Mouse (Mus musculus) G1E-ER4 (cell line): Measurements from ENCODE around the gene Smg6. TPM values are rescaled to one million over a fixed set of nuclear protein-coding genes. Genes with fewer than 3 reads are reported as not detected.

ENCODE experiments used
- GATA1 ChIP-seq: IDR thresholded peaks from one replicate; pipeline ENCODE4 v1.8.0; 2012; ENCODE audit warnings: low read length, inconsistent platforms
- polyA plus RNA-seq: library from polyadenylated mRNA; stranded (reverse); fragments of >175 nt; gene quantifications from 2 replicates; pipeline ENCODE4 v1.2.3, GENCODE M21; 2012

Smg6 gene
- polyA plus RNA-seq, 1 experiment, result 60.6 TPM

DNA sequence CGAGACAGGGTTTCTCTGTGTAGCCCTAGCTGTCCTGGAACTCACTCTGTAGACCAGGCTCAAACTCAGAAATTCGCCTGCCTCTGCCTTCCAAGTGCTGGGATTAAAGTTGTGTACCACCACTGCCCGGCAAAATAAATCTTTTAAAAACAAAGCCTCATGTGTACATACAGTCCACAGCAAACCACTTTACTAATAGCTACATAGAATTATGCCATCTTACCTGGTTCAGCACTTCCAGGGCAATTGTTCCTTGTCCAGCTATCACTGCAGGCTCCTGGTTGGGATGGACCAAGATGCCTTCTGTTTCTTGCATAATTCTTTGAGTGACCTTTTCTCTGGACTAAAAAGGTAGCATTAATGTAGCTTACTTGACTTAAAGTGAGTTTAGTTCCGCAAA, 15.6 kb upstream of the Smg6 start:
- no peak for TF ChIP-seq GATA1

DNA sequence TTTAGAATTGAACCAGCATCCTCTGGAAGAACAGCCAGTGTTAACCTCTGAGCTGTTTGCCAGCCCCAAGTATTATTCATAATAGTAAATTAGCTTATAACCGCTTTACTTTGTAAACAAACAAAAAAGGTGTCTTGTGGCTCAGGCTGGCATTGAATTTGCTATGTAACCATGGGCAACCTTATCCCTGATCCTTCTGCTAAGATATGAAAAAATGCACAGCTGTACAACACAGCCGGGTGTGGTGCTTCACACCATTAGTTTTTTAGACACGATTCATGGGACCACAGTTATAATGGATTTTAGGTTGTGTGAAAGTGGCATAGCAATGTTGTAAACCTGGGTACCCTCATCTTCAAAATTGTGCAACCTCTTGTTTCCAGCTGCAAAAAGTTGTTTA, 13.1 kb upstream of the Smg6 start:
- TF ChIP-seq GATA1, result no peak

DNA sequence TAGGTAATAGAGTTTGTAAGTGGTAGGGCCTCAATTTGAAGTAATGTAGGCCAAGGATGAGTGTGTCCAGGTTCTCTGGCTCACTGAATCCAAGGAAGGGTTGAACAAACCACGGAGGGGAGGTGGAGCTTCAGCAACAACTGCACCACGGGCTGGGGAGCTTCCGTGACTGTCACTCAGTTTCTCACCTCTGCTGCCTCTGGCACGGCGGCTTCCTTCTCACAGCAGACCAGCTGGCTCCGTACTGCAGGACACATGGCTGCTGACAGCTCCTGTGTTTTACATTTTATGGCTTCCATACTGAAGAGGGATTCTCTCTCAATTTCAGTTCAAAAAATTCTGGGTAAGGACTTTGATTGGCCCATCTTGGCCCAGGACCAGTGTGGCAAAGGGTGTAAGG, 6.4 kb upstream of the Smg6 start:
- TF ChIP-seq GATA1, result no peak

DNA sequence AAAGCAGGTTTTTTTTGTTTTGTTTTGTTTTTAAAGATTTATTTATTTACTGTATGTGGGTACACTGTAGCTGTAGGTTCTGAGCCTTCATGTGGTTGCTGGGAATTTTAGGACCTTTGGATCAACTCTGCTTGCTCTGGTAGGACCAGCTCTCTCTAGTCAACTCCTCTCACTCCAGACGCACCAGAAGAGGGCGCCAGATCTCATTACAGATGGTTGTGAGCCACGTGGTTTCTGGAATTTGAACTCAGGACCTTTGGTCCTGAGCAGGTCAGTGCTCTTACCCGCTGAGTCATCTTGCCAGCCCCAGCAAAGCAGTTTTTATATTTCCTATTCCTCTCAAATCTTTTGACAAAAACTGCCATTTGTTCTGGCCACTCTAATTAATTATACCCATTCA, 1.5 kb upstream of the Smg6 start:
- TF ChIP-seq GATA1, result no peak

DNA sequence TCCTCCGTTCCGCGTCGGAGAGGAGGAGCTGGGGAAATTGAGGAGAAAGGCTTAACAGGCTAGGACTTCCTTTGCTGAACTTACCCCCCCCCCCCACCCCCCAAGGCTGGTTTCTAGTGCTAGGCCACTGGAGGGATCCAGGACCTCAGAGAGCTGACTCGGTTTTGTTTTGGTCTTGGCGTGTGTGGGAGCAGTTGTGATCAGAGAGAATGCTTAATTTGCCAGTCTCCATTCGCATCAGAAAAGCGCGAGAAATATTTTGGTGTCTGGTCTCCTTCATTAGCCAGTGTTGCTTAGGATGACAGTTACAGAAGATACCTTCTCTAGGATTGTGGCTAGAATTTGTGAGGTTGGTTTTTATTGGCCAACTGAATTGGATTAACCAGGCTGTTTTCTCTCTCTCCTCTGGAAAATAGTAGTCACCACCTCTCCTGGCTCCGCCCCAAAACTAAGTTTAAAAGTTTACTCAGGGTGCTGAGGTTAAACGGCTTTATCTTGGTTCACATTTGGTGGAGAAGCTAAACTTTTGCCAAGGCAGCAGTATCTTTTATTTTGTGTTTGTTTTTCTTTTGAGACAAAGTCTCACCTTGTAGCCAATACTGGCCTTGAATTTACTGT, 874 bp downstream of the Smg6 start:
- no peak for TF ChIP-seq GATA1

DNA sequence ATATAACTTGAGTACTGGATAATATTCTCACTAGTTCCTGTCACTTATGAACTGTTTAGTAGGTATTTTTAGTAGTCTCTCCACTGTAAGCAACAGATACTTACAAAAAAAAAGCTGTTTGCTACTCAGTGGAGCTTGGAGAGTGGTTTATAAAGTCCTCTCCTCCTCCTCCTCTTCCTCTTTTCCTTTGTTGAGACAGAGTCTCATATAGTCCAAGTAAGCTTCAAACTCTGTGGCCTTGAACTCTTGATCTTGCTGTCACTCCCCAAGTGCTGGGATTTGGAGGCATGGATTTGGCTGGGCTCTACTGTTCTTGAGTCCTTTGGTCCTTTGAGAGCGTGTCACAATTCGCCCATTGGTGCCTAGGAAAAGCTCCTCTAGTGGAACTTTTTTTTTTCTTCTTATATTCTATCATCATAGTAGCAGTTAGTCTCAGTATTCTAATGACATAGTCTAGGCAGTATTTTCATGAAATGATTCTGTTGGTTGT, 1.7 kb downstream of the Smg6 start:
- no peak for TF ChIP-seq GATA1

DNA sequence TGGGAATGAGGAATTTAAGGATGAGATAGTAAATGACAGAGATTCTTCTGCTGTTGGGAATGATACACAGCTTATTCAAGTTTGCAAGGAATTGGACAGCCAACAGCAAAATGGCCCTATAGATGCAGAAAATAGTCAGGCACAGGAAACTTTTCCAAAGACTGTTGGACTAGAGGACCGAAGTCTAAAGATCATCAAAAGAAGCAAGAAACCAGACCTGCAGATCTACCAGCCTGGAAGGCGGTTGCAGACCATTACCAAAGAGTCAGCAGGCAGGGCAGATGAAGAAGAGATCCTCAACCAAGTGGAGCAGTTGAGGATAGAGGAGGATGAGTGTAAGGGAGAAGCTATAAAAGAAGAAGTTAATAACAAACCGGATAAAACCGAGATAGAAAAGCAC, 3.5 kb downstream of the Smg6 start:
- TF ChIP-seq GATA1, result no peak

DNA sequence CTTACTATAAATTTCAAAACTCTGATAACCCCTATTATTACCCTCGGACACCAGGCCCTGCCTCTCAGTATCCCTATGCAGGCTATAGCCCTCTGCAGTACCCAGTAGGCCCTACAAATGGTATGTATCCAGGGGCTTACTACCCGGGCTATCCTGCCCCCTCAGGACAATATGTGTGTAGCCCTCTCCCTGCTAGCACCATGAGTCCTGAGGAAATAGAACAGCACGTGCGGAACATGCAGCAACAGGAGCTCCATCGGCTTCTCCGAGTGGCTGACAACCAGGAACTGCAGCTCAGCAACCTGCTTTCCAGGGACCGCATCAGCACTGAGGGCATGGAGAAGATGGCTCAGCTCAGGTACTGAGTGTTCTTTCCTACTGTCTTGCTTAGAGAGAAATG, 4.8 kb downstream of the Smg6 start:
- no peak for TF ChIP-seq GATA1

DNA sequence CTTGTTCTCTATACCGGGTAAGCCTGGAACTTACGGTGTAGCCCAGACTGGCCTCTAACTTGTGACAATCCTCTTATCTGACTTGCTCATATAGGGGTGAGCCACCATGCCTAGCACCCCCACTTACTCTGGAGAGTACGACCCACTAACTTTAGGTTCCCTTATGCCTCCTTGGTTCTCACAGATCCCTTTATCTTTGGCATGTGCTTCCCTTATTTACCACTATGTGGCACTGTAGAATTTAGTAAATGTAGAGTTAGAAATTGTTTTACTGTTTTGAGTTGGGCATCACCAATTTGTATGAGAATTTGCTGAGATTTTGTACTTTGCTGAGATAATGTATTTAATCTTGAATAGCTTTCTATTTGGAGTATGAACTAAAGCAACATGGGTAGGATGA, 20.7 kb downstream of the Smg6 start:
- no peak for TF ChIP-seq GATA1

DNA sequence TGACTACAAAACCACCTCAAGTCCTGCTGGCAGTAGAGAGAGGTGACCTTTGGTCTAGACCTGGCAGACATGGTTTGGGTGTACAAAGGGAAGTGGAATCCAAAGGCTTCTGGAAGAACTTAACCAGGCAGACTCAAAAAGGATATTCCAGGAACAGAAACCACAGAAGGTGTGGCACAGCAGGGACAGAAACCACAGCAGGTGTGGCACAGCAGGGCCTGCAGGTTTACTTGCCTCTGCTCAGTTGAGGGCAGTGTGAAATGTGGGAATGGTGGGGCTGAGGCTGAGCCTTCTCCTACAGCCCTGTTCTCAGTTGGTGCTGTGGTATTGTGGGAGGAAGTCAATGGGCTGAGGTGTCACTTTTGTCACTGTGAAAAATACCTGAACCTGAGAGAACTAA, 29.3 kb downstream of the Smg6 start:
- no peak for TF ChIP-seq GATA1

DNA sequence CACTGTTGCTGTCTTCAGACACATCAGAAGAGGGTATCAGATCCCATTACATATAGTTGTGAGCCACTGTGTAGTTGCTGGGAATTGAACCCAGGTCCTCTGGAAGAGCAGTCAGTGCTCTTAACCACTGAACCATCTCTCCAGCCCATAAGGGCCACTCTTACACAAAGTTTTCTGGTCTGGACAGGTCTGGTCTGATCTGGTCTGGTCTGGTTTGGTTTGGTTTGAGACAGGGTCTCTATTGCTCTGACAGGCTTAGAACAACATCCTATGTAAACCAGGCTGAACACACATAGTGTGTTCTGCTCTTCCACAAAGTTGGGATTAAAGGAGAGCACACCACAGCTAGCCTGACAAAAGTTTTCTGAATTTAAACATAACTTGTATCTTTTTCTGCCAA, 30.4 kb downstream of the Smg6 start:
- TF ChIP-seq GATA1, result no peak

DNA sequence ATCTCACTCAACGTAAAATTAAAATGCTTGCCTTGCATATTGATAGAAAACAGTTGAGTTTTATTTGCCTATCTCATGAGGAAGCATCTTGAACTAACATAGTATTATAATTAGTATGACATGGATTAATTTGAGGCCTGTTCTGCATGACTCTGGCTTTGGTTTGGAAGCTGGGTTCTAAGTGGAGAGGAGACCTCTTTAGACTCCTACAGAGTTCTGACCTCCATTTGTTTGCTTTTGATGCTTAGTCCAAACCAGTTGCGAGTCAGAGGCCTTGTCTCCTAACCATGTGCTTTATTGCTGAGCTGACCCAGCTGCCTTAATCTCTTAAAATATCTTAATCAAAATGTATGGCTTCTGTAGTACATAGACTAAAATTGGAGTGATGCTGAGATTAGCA, 32.0 kb downstream of the Smg6 start:
- no peak for TF ChIP-seq GATA1

DNA sequence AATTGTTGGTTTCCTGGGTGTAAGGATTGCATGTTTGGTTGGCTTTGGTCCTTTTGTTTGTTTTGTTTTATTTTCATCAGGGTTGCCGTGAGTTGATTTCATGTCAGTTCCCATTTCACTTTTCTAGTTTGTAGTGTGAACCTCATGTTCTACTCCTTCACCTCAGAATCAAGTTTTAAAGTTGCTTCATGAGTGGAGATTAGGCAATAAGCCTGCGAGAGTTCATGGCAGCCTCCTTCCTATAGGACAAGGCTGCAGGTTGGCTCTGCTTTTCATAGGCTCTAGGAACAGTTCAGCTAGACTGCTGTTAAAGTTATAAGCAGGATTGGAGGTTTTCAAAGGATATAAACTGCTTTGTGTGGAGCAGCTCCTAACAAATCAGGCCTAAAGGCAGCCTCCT, 33.9 kb downstream of the Smg6 start:
- no peak for TF ChIP-seq GATA1

DNA sequence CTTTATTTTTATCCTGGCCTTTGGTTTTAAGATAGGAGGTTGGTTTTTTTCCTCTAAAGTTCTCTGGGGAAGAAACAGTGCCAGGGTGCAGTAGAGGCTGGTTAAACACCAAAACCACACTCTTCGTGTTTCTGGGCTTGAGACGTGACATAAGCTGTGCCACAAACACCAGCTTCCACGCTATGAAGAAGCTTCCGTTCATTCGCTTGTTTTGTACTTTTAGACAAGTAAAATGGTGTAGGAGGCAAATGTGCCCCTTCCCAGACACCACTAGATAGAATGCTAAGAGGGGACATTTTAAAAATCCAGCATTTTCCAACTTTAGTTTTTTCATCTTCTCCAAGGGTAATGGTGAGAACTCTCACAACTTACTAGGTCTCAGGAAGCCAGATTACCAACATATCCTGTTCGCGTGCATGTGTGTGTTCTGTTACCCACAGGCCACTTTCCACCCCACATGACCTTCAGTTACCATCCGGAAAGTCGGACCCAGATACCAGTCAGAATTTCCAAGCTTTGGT, 34.5 kb downstream of the Smg6 start:
- no peak for TF ChIP-seq GATA1

DNA sequence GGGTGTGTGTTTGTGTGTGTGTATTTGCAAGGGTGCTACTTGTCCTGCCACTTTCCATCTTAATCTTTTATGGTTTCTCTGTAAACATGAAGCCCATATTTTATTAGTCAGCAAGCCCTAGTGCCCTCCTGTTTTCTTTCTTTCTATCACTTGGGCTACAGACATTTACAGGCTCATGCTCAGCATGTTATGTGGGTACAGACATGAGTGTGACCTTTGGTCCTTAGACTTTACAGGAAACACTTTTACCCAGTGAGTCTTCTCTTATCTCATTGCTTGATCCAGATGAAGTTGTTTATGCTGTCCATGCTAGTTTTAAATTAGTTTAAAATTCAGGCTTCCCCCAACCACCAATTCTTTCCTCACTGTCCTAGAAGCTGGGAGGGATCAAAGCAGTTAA, 36.3 kb downstream of the Smg6 start:
- no peak for TF ChIP-seq GATA1

DNA sequence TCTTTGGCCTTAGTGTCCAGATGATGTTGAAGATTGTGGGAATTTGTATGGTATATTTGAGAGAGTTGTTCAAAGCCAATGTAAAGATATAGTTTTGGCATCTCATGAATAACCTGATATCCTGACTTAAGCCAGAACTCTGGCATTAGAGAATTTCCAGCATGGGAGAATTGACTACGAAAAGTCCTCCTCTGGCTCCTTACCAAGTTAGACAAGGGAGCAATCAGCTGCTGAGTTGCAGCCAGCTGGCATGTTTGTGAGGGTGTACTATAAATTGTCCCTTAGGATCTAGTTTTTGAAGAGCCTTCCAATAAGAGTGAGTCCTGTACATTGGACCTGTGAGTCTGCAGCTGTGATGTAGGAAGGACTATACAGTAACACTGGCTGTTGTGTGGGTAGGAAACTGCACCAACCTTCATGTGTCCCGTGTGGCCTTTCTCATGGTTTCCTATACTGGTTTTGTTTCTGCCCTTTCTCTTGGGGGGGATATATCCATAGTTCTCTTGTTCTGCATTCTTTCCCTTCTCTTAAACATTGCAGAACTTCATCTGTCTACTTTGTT, 37.3 kb downstream of the Smg6 start:
- no peak for TF ChIP-seq GATA1

DNA sequence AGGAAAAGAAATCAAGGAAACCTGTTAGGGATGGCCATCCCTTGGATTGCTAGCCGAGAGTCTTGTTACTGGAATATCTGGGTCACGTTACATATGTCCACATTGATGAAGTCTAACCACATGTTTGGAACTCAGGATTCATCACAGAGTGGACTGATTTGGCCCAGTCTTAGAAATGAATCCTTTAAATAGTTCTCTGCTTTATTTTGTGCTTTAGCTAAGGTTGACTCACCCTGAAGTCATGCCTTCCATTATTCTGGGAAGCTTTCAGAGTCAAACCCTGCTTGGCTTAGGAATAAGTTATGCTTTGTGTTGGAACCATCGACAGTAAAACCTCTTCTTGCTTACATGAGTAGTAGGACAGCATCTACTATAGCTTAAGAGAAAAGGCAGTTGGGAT, 39.9 kb downstream of the Smg6 start:
- no peak for TF ChIP-seq GATA1
